Mouse (Mus musculus) liver, adult 2 months (tissue): ENCODE data around the gene Pccb. TPM values are rescaled to one million over a fixed set of nuclear protein-coding genes. Genes with fewer than 3 reads are reported as not detected.

Source experiments
- DNase-seq: peaks from one replicate; pipeline ENCODE4 v3.0.0-alpha.2; 2011; ENCODE audit warnings: low read depth, low spot score; ENCODE audit errors: extremely low read depth
- H3K27ac ChIP-seq: fragments of 200-500 bp; replicated peaks from 2 replicates; pipeline ENCODE4 v1.5.1; 2012; ENCODE audit warnings: low read depth, mild to moderate bottlenecking, control low read depth, inconsistent platforms, low read length; ENCODE audit not compliant: insufficient read depth
- H3K27me3 ChIP-seq: fragments of 200-500 bp; 2 replicates; pipeline ENCODE4 v1.6.1; 2012; ENCODE audit warnings: mild to moderate bottlenecking, moderate library complexity, low read length, inconsistent platforms; ENCODE audit not compliant: control insufficient read depth, insufficient read depth
- H3K36me3 ChIP-seq: fragments of 200-500 bp; 2 replicates; pipeline ENCODE4 v1.6.1; 2012; ENCODE audit warnings: low read length, inconsistent platforms; ENCODE audit not compliant: control insufficient read depth, insufficient read depth
- H3K4me1 ChIP-seq: fragments of 200-500 bp; 2 replicates; pipeline ENCODE4 v1.6.1; 2011; ENCODE audit warnings: low read length; ENCODE audit not compliant: control insufficient read depth, insufficient read depth
- H3K4me3 ChIP-seq: fragments of 200-500 bp; 2 replicates; pipeline ENCODE4 v1.5.1; 2011; ENCODE audit warnings: low read depth, mild to moderate bottlenecking, control low read depth, low read length, moderate library complexity; ENCODE audit not compliant: insufficient read depth
- H3K79me2 ChIP-seq: fragments of 200-500 bp; 2 replicates; pipeline ENCODE4 v1.6.1; 2012; ENCODE audit warnings: inconsistent platforms, mild to moderate bottlenecking, low read length, moderate library complexity; ENCODE audit not compliant: control insufficient read depth, insufficient read depth
- H3K9ac ChIP-seq: fragments of 200-500 bp; 2 replicates; pipeline ENCODE4 v1.6.1; 2012; ENCODE audit warnings: low read depth, mild to moderate bottlenecking, control low read depth, inconsistent platforms, low read length
- CTCF ChIP-seq: fragments of 200-500 bp; IDR thresholded peaks from 2 replicates; pipeline ENCODE4 v1.5.1; 2011; ENCODE audit warnings: low read depth, low read length, control low read depth
- POLR2A ChIP-seq: fragments of 200-500 bp; IDR thresholded peaks from 2 replicates; pipeline ENCODE4 v1.6.1; 2011; ENCODE audit warnings: low read length, control low read depth; ENCODE audit not compliant: insufficient read depth; ENCODE audit errors: extremely low read depth
- WGBS: fragments of 180-500 bp; shearing (Covaris S2); methylation state at CpG from one replicate; pipeline ENCODE4 v1.1.7; 2018; 5-methylcytosine and 5-hydroxymethylcytosine counted together
- polyA plus RNA-seq: library from polyadenylated mRNA; depleted of rRNA; stranded (reverse); fragments of >200 nt; gene quantifications from 2 replicates; pipeline ENCODE4 v1.2.3, GENCODE M21; 2012; rRNA removed
- total RNA-seq: library from RNA; depleted of rRNA; stranded (reverse); fragments of >200 nt; gene quantifications from 2 replicates; pipeline ENCODE4 v1.2.3, GENCODE M21; 2014; rRNA removed

Pccb gene
- total and polyA plus RNA-seq, 2 experiments, result 119 to 185 TPM

- TF ChIP-seq CTCF, result no peak
- TF ChIP-seq POLR2A, result no peak
- peaks cover 23% of the 10 kb centered on the region for H3K36me3 ChIP-seq
- no peak for DNase-seq
- WGBS, result 66% methylated on average over 4 of the region's 4 CpGs
- no peaks in the 10 kb centered on the region for H3K4me1 ChIP-seq
- H3K27ac ChIP-seq, result no peak overlapping the region
- no peaks in the 10 kb centered on the region for H3K27me3 ChIP-seq
- H3K9ac ChIP-seq, result no peak overlapping the region
- no peak overlapping the region for H3K4me3 ChIP-seq
- no peaks in the 10 kb centered on the region for H3K79me2 ChIP-seq
Measured at GRCm38 (mm10) chr9:100951481-100951880, 83.2 kb downstream of the Pccb start.

GRCm38 (mm10) chr9:100944677-100945365 lies 89.9 kb downstream of the Pccb start:
- Histone ChIP-seq H3K79me2 (no peaks in the 10 kb centered on the region), H3K27me3 (no peaks in the 10 kb centered on the region), H3K4me3 (no peak overlapping the region), H3K27ac (no peak overlapping the region), H3K36me3 (peaks cover 9% of the 10 kb centered on the region), H3K4me1 (no peaks in the 10 kb centered on the region), H3K9ac (no peak overlapping the region)
- WGBS, result 98% methylated on average over 5 of the region's 5 CpGs
- TF ChIP-seq POLR2A, result no peak
- no peak for TF ChIP-seq CTCF
- DNase-seq, result no peak

GRCm38 (mm10) chr9:100942042-100942441 lies 92.7 kb downstream of the Pccb start:
- WGBS, result 87% methylated on average over 2 of the region's 2 CpGs
- no peaks in the 10 kb centered on the region for H3K4me1 ChIP-seq
- H3K79me2 ChIP-seq, result no peaks in the 10 kb centered on the region
- no peak overlapping the region for H3K27ac ChIP-seq
- no peak overlapping the region for H3K4me3 ChIP-seq
- no peak for DNase-seq
- TF ChIP-seq POLR2A (no peak), CTCF (no peak)
- H3K9ac ChIP-seq, result no peak overlapping the region
- H3K27me3 ChIP-seq, result no peaks in the 10 kb centered on the region
- H3K36me3 ChIP-seq, result peaks cover 3% of the 10 kb centered on the region

Other genes starting within 250 kb of the Pccb start
- gene Msl2, start 39.2 kb upstream of the Pccb start, total RNA-seq, result 13.6 and 19.1 TPM in 2 replicates
- gene Msl2, start 39.2 kb upstream of the Pccb start, polyA plus RNA-seq, result 9.6 and 9.7 TPM in 2 replicates
- 10.6 and 14.3 TPM in 2 replicates for gene Ppp2r3a, start 216.9 kb upstream of the Pccb start, total RNA-seq
- 2.1 and 2.3 TPM in 2 replicates for gene Ppp2r3a, start 216.9 kb upstream of the Pccb start, polyA plus RNA-seq